Mouse (Mus musculus) frontal cortex, postnatal 10 days (tissue): ENCODE data around the gene Crebbp.
A peak's percentile ranks its signal among the peaks of the same experiment; 100 is the strongest.
"Not testable (repeated sequence)": the region's sequence is repeated elsewhere in the genome, so short reads cannot be mapped to it uniquely, and the experiment has no call there.

ENCODE experiments used
- DNase-seq, 2 experiments: peaks; one replicate each; pipeline ENCODE4 v3.0.0; 2022; ENCODE audit warnings: low spot score in 2 of 2, mixed read lengths in 1 of 2

Crebbp gene

GRCm38 (mm10) chr16:4213799-4214551 lies at the start of gene Crebbp:
Gene Crebbp, minus strand, starts transcription at chr16:4213997.
- peak; percentile 82 to 91 for DNase-seq

- DNase-seq, result no peak
These were observed 49.7 kb upstream of the Crebbp start for GRCm38 (mm10) chr16:4263486-4263885.

- no peak for DNase-seq
These were observed 43.7 kb upstream of the Crebbp start for GRCm38 (mm10) chr16:4257546-4257945.

- DNase-seq, result no peak
These were observed 35.0 kb upstream of the Crebbp start for GRCm38 (mm10) chr16:4248791-4249190.

GRCm38 (mm10) chr16:4245241-4245640 lies 31.4 kb upstream of the Crebbp start:
- DNase-seq, result not testable (repeated sequence)

- DNase-seq, result no peak
These were observed 22.3 kb upstream of the Crebbp start for GRCm38 (mm10) chr16:4236131-4236530.

- no peak for DNase-seq
These were observed 21.8 kb upstream of the Crebbp start for GRCm38 (mm10) chr16:4235587-4235986.

GRCm38 (mm10) chr16:4225841-4226240 lies 12.0 kb upstream of the Crebbp start:
- no peak for DNase-seq

- DNase-seq, result no peak
These were observed 939 bp upstream of the Crebbp start for GRCm38 (mm10) chr16:4214631-4215240.

- peak; percentile 38 to 62 for DNase-seq
These were observed 616 bp downstream of the Crebbp start for GRCm38 (mm10) chr16:4212963-4213798.

GRCm38 (mm10) chr16:4212167-4212962 lies 1.4 kb downstream of the Crebbp start:
- DNase-seq, result no peak

GRCm38 (mm10) chr16:4210290-4210689 lies 3.5 kb downstream of the Crebbp start:
- DNase-seq, result no peak

- no peak for DNase-seq
These were observed 10.2 kb downstream of the Crebbp start for GRCm38 (mm10) chr16:4203592-4203991.

- DNase-seq, result no peak
These were observed 13.8 kb downstream of the Crebbp start for GRCm38 (mm10) chr16:4199995-4200394.

- no peak for DNase-seq
These were observed 14.2 kb downstream of the Crebbp start for GRCm38 (mm10) chr16:4199566-4199965.

GRCm38 (mm10) chr16:4198004-4198403 lies 15.8 kb downstream of the Crebbp start:
- no peak for DNase-seq

- no peak for DNase-seq
These were observed 23.6 kb downstream of the Crebbp start for GRCm38 (mm10) chr16:4190166-4190565.

GRCm38 (mm10) chr16:4175134-4175533 lies 38.7 kb downstream of the Crebbp start:
- no peak for DNase-seq

GRCm38 (mm10) chr16:4169530-4169929 lies 44.3 kb downstream of the Crebbp start:
- no peak for DNase-seq

GRCm38 (mm10) chr16:4168476-4168875 lies 45.3 kb downstream of the Crebbp start:
- no peak for DNase-seq

- DNase-seq, result no peak
These were observed 52.9 kb downstream of the Crebbp start for GRCm38 (mm10) chr16:4160898-4161247.
